Mouse (Mus musculus): ENCODE measurements around the gene Nipal3. TPM values are rescaled to one million over a fixed set of nuclear protein-coding genes. Genes with fewer than 3 reads are reported as not detected.
A peak's percentile ranks its signal among the peaks of the same experiment; 100 is the strongest.

Nipal3 gene
- total RNA-seq, 4 experiments from 2014 or later = 15.2 to 22.0 (median 17.5) TPM

Small RNA genes lying within 50 kb of the gene (microRNA-seq; reads per million reads assigned to microRNA genes)
- not detected for gene Gm25317
- gene Mir700 = 101 reads per million, percentile 49 among the genes with 10 or more reads in this experiment

Other genes starting within 250 kb of the Nipal3 start
- 10 to 100 TPM; 16.8 to 27.9 (median 18.1) TPM for gene Clic4, start 222.2 kb downstream of the Nipal3 start, total RNA-seq (2022)
- gene Srrm1, start 141.7 kb downstream of the Nipal3 start, total RNA-seq (2022) = 10 to 100 TPM; 54.8 to 68.5 (median 57.3) TPM
- 1 to 10 TPM in 3 of 4 experiments, under 1 TPM in 1; 0.85 to 2.0 (median 1.5) TPM for gene Ncmap, start 96.8 kb downstream of the Nipal3 start, total RNA-seq (2022)
- gene Rcan3, start 61.2 kb downstream of the Nipal3 start, total RNA-seq (2022) = 1 to 10 TPM; 3.1 to 4.0 (median 3.6) TPM
- gene Stpg1, start 248 bp downstream of the Nipal3 start, total RNA-seq (2022) = not detected
- under 1 TPM in 2 of 4 experiments, not detected in 2; 0.15 to 0.16 TPM for gene Grhl3, start 78.6 kb upstream of the Nipal3 start, total RNA-seq (2022)
- gene Ifnlr1, start 191.2 kb upstream of the Nipal3 start, total RNA-seq (2022) = under 1 TPM; 0.13 to 0.38 (median 0.28) TPM
- not detected for gene Il22ra1, start 233.1 kb upstream of the Nipal3 start, total RNA-seq (2022)